Mouse (Mus musculus) MEL (cell line): ENCODE data around the gene Acacb. TPM values are rescaled to one million over a fixed set of nuclear protein-coding genes. Genes with fewer than 3 reads are reported as not detected.
A peak's percentile ranks its signal among the peaks of the same experiment; 100 is the strongest.

Experiments
- DNase-seq: peaks from one replicate; pipeline ENCODE4 v3.0.0; 2011; ENCODE audit warnings: low read depth, low spot score
- H3K27ac ChIP-seq: 2 replicates; pipeline ENCODE4 v1.5.1; 2012; ENCODE audit warnings: low read depth, mild to moderate bottlenecking, control low read depth, low read length, moderate library complexity; ENCODE audit not compliant: control insufficient read depth
- H3K27me3 ChIP-seq, 2 experiments: fragments of 150-350 bp in 1 of 2; sonication (generic) in 1 of 2; 2 replicates each; pipeline ENCODE4 v1.6.1; 2012; ENCODE audit warnings: low read length in 2 of 2, mild to moderate bottlenecking in 2 of 2, improper control_type of control experiment in 1 of 2, moderate library complexity in 1 of 2; ENCODE audit not compliant: insufficient read depth in 2 of 2, control insufficient read depth in 1 of 2
- H3K36me3 ChIP-seq, 2 experiments: 2 replicates each; pipeline ENCODE4 v1.6.1; 2012 to 2014; ENCODE audit warnings: low read length in 2 of 2, improper control_type of control experiment in 1 of 2, inconsistent platforms in 1 of 2, mild to moderate bottlenecking in 1 of 2; ENCODE audit not compliant: insufficient read depth in 2 of 2, control insufficient read depth in 1 of 2
- H3K4me1 ChIP-seq, 2 experiments: fragments of 150-350 bp in 1 of 2; sonication (generic) in 1 of 2; 2 replicates each; pipeline ENCODE4 v1.6.1; 2012; ENCODE audit warnings: low read length in 2 of 2, improper control_type of control experiment in 1 of 2, mild to moderate bottlenecking in 1 of 2; ENCODE audit not compliant: insufficient read depth in 2 of 2, control insufficient read depth in 1 of 2
- H3K4me3 ChIP-seq, 2 experiments: fragments of 150-350 bp in 1 of 2; sonication (generic) in 1 of 2; 2 replicates each; pipeline ENCODE4 v1.5.1; 2012; ENCODE audit warnings: low read depth in 2 of 2, low read length in 2 of 2, mild to moderate bottlenecking in 2 of 2, moderate library complexity in 2 of 2, control low read depth in 1 of 2, improper control_type of control experiment in 1 of 2; ENCODE audit not compliant: control insufficient read depth in 1 of 2, insufficient read depth in 1 of 2
- H3K79me2 ChIP-seq: 2 replicates; pipeline ENCODE4 v1.6.1; 2012; ENCODE audit warnings: mild to moderate bottlenecking, low read length, moderate library complexity; ENCODE audit not compliant: control insufficient read depth, poor library complexity, insufficient read depth
- H3K9ac ChIP-seq: 2 replicates; pipeline ENCODE4 v1.6.1; 2012; ENCODE audit warnings: low read depth, mild to moderate bottlenecking, control low read depth, low read length, moderate library complexity; ENCODE audit not compliant: control insufficient read depth, poor library complexity, severe bottlenecking
- H3K9me3 ChIP-seq: fragments of 150-350 bp; sonication (generic); replicated peaks from 2 replicates; pipeline ENCODE4 v1.6.1; 2012; ENCODE audit warnings: mild to moderate bottlenecking, low read length, improper control_type of control experiment, moderate library complexity; ENCODE audit not compliant: insufficient read depth
- BHLHE40 ChIP-seq: IDR thresholded peaks from 2 replicates; pipeline ENCODE4 v1.6.1; 2012; ENCODE audit warnings: low read depth, mild to moderate bottlenecking, inconsistent platforms, low read length, improper control_type of control experiment, borderline replicate concordance
- CHD1 ChIP-seq: IDR thresholded peaks from 2 replicates; pipeline ENCODE4 v1.6.1; 2012; ENCODE audit warnings: low read depth, mild to moderate bottlenecking, inconsistent platforms, low read length, improper control_type of control experiment
- CHD2 ChIP-seq: IDR thresholded peaks from 2 replicates; pipeline ENCODE4 v1.6.1; 2011; ENCODE audit warnings: low read length, improper control_type of control experiment
- CTCF ChIP-seq, 3 experiments: IDR thresholded peaks in 2 of 3; conservative IDR thresholded peaks in 1 of 3; 2 replicates each; pipeline ENCODE4 v1.5.1; 2011 to 2012; ENCODE audit warnings: low read length in 3 of 3, low read depth in 2 of 3, mild to moderate bottlenecking in 2 of 3, improper control_type of control experiment in 1 of 3, inconsistent platforms in 1 of 3, mixed read lengths in 1 of 3, moderate library complexity in 1 of 3; ENCODE audit not compliant: control insufficient read depth in 1 of 3, insufficient read depth in 1 of 3, poor library complexity in 1 of 3, severe bottlenecking in 1 of 3
- E2F4 ChIP-seq: IDR thresholded peaks from 2 replicates; pipeline ENCODE4 v1.6.1; 2011; ENCODE audit warnings: low read depth, low read length, improper control_type of control experiment, borderline replicate concordance
- ELF1 ChIP-seq: IDR thresholded peaks from 2 replicates; pipeline ENCODE4 v1.6.1; 2014; ENCODE audit warnings: low read depth, mild to moderate bottlenecking, inconsistent platforms, low read length, improper control_type of control experiment, moderate library complexity
- EP300 ChIP-seq, 2 experiments: IDR thresholded peaks; 2 replicates each; pipeline ENCODE4 v1.6.1; 2011; ENCODE audit warnings: improper control_type of control experiment in 2 of 2, low read length in 2 of 2, low read depth in 1 of 2, mild to moderate bottlenecking in 1 of 2
- ETS1 ChIP-seq: IDR thresholded peaks from 2 replicates; pipeline ENCODE4 v1.6.1; 2012; ENCODE audit warnings: low read depth, mild to moderate bottlenecking, inconsistent platforms, low read length, improper control_type of control experiment, moderate library complexity
- GABPA ChIP-seq: IDR thresholded peaks from 2 replicates; pipeline ENCODE4 v1.6.1; 2012; ENCODE audit warnings: low read depth, mild to moderate bottlenecking, inconsistent platforms, low read length, improper control_type of control experiment, moderate library complexity
- GATA1 ChIP-seq: IDR thresholded peaks from 2 replicates; pipeline ENCODE4 v1.6.1; 2011; ENCODE audit warnings: low read depth, low read length, improper control_type of control experiment
- JUND ChIP-seq: IDR thresholded peaks from 2 replicates; pipeline ENCODE4 v1.6.1; 2011; ENCODE audit warnings: low read depth, mild to moderate bottlenecking, improper control_type of control experiment, low read length
- KAT2A ChIP-seq: conservative IDR thresholded peaks from 2 replicates; pipeline ENCODE4 v1.6.1; 2012; ENCODE audit warnings: low read depth, low read length, improper control_type of control experiment, inconsistent platforms
- MAFK ChIP-seq: IDR thresholded peaks from 2 replicates; pipeline ENCODE4 v1.6.1; 2011; ENCODE audit warnings: low read depth, mild to moderate bottlenecking, low read length, improper control_type of control experiment, borderline replicate concordance
- MAX ChIP-seq: IDR thresholded peaks from 2 replicates; pipeline ENCODE4 v1.6.1; 2011; ENCODE audit warnings: low read length, improper control_type of control experiment
- MAZ ChIP-seq: IDR thresholded peaks from 2 replicates; pipeline ENCODE4 v1.6.1; 2012; ENCODE audit warnings: low read depth, mild to moderate bottlenecking, inconsistent platforms, low read length, improper control_type of control experiment
- MEF2A ChIP-seq: IDR thresholded peaks from 2 replicates; pipeline ENCODE4 v1.6.1; 2014; ENCODE audit warnings: low read depth, mild to moderate bottlenecking, inconsistent platforms, low read length, improper control_type of control experiment; ENCODE audit not compliant: poor library complexity, insufficient replicate concordance, severe bottlenecking; ENCODE audit errors: extremely low read depth
- MXI1 ChIP-seq: IDR thresholded peaks from 2 replicates; pipeline ENCODE4 v1.6.1; 2011; ENCODE audit warnings: mild to moderate bottlenecking, low read depth, low read length, improper control_type of control experiment
- MYB ChIP-seq: IDR thresholded peaks from 2 replicates; pipeline ENCODE4 v1.6.1; 2011; ENCODE audit warnings: mild to moderate bottlenecking, low read depth, low read length, improper control_type of control experiment
- NELFE ChIP-seq: IDR thresholded peaks from 2 replicates; pipeline ENCODE4 v1.6.1; 2011; ENCODE audit warnings: low read depth, low read length, improper control_type of control experiment
- NRF1 ChIP-seq: IDR thresholded peaks from 2 replicates; pipeline ENCODE4 v1.6.1; 2014; ENCODE audit warnings: low read depth, mild to moderate bottlenecking, inconsistent platforms, low read length, improper control_type of control experiment, moderate library complexity; ENCODE audit not compliant: poor library complexity, insufficient read depth, severe bottlenecking
- POLR2A ChIP-seq, 2 experiments: IDR thresholded peaks; 2 replicates each; pipeline ENCODE4 v1.6.1; 2011 to 2012; ENCODE audit warnings: low read length in 2 of 2, mild to moderate bottlenecking in 2 of 2, control low read depth in 1 of 2, improper control_type of control experiment in 1 of 2, low read depth in 1 of 2, moderate library complexity in 1 of 2; ENCODE audit not compliant: control insufficient read depth in 1 of 2, insufficient read depth in 1 of 2, poor library complexity in 1 of 2
- POLR2AphosphoS2 ChIP-seq: IDR thresholded peaks from 2 replicates; pipeline ENCODE4 v1.6.1; 2011; ENCODE audit warnings: low read length, improper control_type of control experiment
- POLR2AphosphoS5 ChIP-seq: IDR thresholded peaks from 2 replicates; pipeline ENCODE4 v1.6.1; 2012; ENCODE audit warnings: low read depth, borderline replicate concordance, mild to moderate bottlenecking, inconsistent platforms, low read length, moderate library complexity, mixed read lengths
- RAD21 ChIP-seq: IDR thresholded peaks from 2 replicates; pipeline ENCODE4 v1.6.1; 2011; ENCODE audit warnings: mild to moderate bottlenecking, low read depth, low read length, improper control_type of control experiment
- RCOR1 ChIP-seq: IDR thresholded peaks from 2 replicates; pipeline ENCODE4 v1.6.1; 2012; ENCODE audit warnings: low read depth, mild to moderate bottlenecking, inconsistent platforms, low read length, improper control_type of control experiment
- SIN3A ChIP-seq: IDR thresholded peaks from 2 replicates; pipeline ENCODE4 v1.6.1; 2012; ENCODE audit warnings: low read length, improper control_type of control experiment, inconsistent platforms
- SMC3 ChIP-seq: IDR thresholded peaks from 2 replicates; pipeline ENCODE4 v1.6.1; 2011; ENCODE audit warnings: low read depth, low read length, improper control_type of control experiment
- TAL1 ChIP-seq: IDR thresholded peaks from 2 replicates; pipeline ENCODE4 v1.6.1; 2012; ENCODE audit warnings: mild to moderate bottlenecking, inconsistent platforms, low read length, moderate library complexity, mixed read lengths
- TBP ChIP-seq: IDR thresholded peaks from 2 replicates; pipeline ENCODE4 v1.8.0; 2011; ENCODE audit warnings: low read depth, low read length, improper control_type of control experiment
- TCF12 ChIP-seq: IDR thresholded peaks from 2 replicates; pipeline ENCODE4 v1.6.1; 2014; ENCODE audit warnings: low read depth, mild to moderate bottlenecking, inconsistent platforms, low read length, improper control_type of control experiment, moderate library complexity
- UBTF ChIP-seq: IDR thresholded peaks from 2 replicates; pipeline ENCODE4 v1.6.1; 2012; ENCODE audit warnings: low read depth, mild to moderate bottlenecking, inconsistent platforms, low read length, improper control_type of control experiment, moderate library complexity, borderline replicate concordance; ENCODE audit not compliant: insufficient read depth
- USF1 ChIP-seq: IDR thresholded peaks from 2 replicates; pipeline ENCODE4 v1.6.1; 2014; ENCODE audit warnings: low read depth, mild to moderate bottlenecking, inconsistent platforms, low read length, improper control_type of control experiment, moderate library complexity
- USF2 ChIP-seq, 2 experiments: IDR thresholded peaks; 2 replicates each; pipeline ENCODE4 v1.6.1; 2011 to 2012; ENCODE audit warnings: improper control_type of control experiment in 2 of 2, low read length in 2 of 2, borderline replicate concordance in 1 of 2, inconsistent platforms in 1 of 2, low read depth in 1 of 2, mild to moderate bottlenecking in 1 of 2; ENCODE audit not compliant: insufficient read depth in 1 of 2
- ZC3H11A ChIP-seq: IDR thresholded peaks from 2 replicates; pipeline ENCODE4 v1.6.1; 2012; ENCODE audit warnings: low read depth, mild to moderate bottlenecking, inconsistent platforms, low read length, improper control_type of control experiment
- ZKSCAN1 ChIP-seq: IDR thresholded peaks from 2 replicates; pipeline ENCODE4 v1.6.1; 2012; ENCODE audit warnings: low read depth, mild to moderate bottlenecking, inconsistent platforms, low read length, improper control_type of control experiment, moderate library complexity
- ZMIZ1 ChIP-seq: IDR thresholded peaks from 2 replicates; pipeline ENCODE4 v1.6.1; 2012; ENCODE audit warnings: low read depth, mild to moderate bottlenecking, inconsistent platforms, low read length, improper control_type of control experiment, moderate library complexity
- ZNF384 ChIP-seq: IDR thresholded peaks from 2 replicates; pipeline ENCODE4 v1.6.1; 2012; ENCODE audit warnings: low read depth, mild to moderate bottlenecking, inconsistent platforms, low read length, improper control_type of control experiment
- polyA plus RNA-seq, 2 experiments: library from polyadenylated mRNA; stranded (reverse) in 1 of 2; unstranded in 1 of 2; fragments of >175 nt in 1 of 2; fragments of >200 nt in 1 of 2; gene quantifications; 2 replicates each; pipeline versions ENCODE4 v1.2.1 to v1.2.4; 2012; ENCODE audit warnings: low replicate concordance in 2 of 2, low read depth in 1 of 2; ENCODE audit not compliant: insufficient read length in 2 of 2, insufficient read depth in 1 of 2, missing spikeins in 1 of 2
- total RNA-seq: library from RNA; depleted of rRNA; stranded (reverse); fragments of 300-350 nt; gene quantifications from 2 replicates; pipeline ENCODE4 v1.2.3, GENCODE M21; 2012

The Acacb gene
- total and polyA plus RNA-seq, 3 experiments: 2.0 to 5.3 TPM; not detected in 1

- H3K79me2 ChIP-seq: no peaks in the 10 kb centered on the region; the same call in 1 of the 2 replicates
- H3K27ac ChIP-seq: peak overlapping the region; percentile 67
- peak overlapping the region; percentile 66 for H3K9ac ChIP-seq
- no peak for TF ChIP-seq CHD2
- peak; percentile 16; the same call in 1 of the 2 replicates for TF ChIP-seq MAX
- TF ChIP-seq MAFK: no peak
- no peak for TF ChIP-seq RAD21
- TF ChIP-seq JUND: no peak
- TF ChIP-seq ELF1: no peak
- no peak for TF ChIP-seq MYB
- no peak for TF ChIP-seq POLR2AphosphoS2
- no peak for TF ChIP-seq UBTF
- peak; percentile 53 for TF ChIP-seq NELFE
- TF ChIP-seq ZC3H11A: no peak
- no peak for TF ChIP-seq SMC3
- no peak for TF ChIP-seq TAL1
- TF ChIP-seq TCF12: 0 out of 2 replicates have a peak, but pooled peaks have one; percentile 7
- TF ChIP-seq NRF1: no peak
- no peak; the same call in 1 of the 2 replicates for TF ChIP-seq ETS1
- TF ChIP-seq POLR2AphosphoS5: no peak
- TF ChIP-seq GATA1: no peak
- peak; percentile 15 for TF ChIP-seq MAZ
- peak in 1 of 2 experiments; percentile 59; a peak in 2 of 4 replicates for TF ChIP-seq POLR2A (IDR thresholded peaks at IDR 0.05; ENCODE audit: control insufficient read depth in 1 of 2, insufficient read depth in 1 of 2, low read depth in 1 of 2, low read length in 2 of 2, poor library complexity in 1 of 2)
- 0 out of 2 replicates have a peak, but pooled peaks have one; percentile 28 for TF ChIP-seq SIN3A
- TF ChIP-seq GABPA: no peak
- TF ChIP-seq MXI1: peak; percentile 40; the same call in 1 of the 2 replicates
- no peak for TF ChIP-seq ZKSCAN1
- TF ChIP-seq ZMIZ1: no peak
- TF ChIP-seq USF2 (IDR thresholded peaks at IDR 0.05; ENCODE audit: borderline replicate concordance in 1 of 2, insufficient read depth in 1 of 2, low read depth in 1 of 2, low read length in 2 of 2): no peak
- no peak for TF ChIP-seq RCOR1
- TF ChIP-seq TBP: no peak
- TF ChIP-seq CHD1: no peak
- TF ChIP-seq E2F4: no peak
- TF ChIP-seq KAT2A: no peak; the same call in 1 of the 2 replicates
- no peak for TF ChIP-seq CTCF (IDR thresholded peaks at IDR 0.05 in 2 of 3, conservative IDR thresholded peaks at IDR 0.05 in 1 of 3; ENCODE audit: control insufficient read depth in 1 of 3, insufficient read depth in 1 of 3, low read depth in 2 of 3, low read length in 3 of 3, poor library complexity in 1 of 3, severe bottlenecking in 1 of 3)
- no peak for TF ChIP-seq MEF2A
- TF ChIP-seq ZNF384: no peak
- no peak for TF ChIP-seq EP300 (IDR thresholded peaks at IDR 0.05; ENCODE audit: low read depth in 1 of 2, low read length in 2 of 2)
- 0 out of 2 replicates have a peak, but pooled peaks have one; percentile 37 for TF ChIP-seq USF1
- TF ChIP-seq BHLHE40: no peak
These were observed 29.3 kb downstream of the Acacb start for GRCm38 (mm10) chr5:114175596-114176171.

More at GRCm38 (mm10) chr5:114175596-114176171, 29.3 kb downstream of the Acacb start:
- Histone ChIP-seq H3K9me3 (no peaks in the 10 kb centered on the region), H3K4me3 (peak overlapping the region; percentile 75 to 91), H3K4me1 (peaks cover 4 to 7% of the 10 kb centered on the region in 2 experiments; a peak in 1 of 4 replicates), H3K27me3 (no peaks in the 10 kb centered on the region), H3K36me3 (no peaks in the 10 kb centered on the region; a peak in 1 of 4 replicates)
- peak; percentile 98 for DNase-seq
